Mouse (Mus musculus) stomach, embryonic 15.5 days (tissue): Measurements from ENCODE around the gene Fbxl21. TPM values are rescaled to one million over a fixed set of nuclear protein-coding genes. Genes with fewer than 3 reads are reported as not detected.

Experiments
- ATAC-seq: fragments of 200-750 bp; cut with Nextera tagmentation; 2 replicates; pipeline ENCODE4 v1.8.0; 2017; ENCODE audit warnings: low read depth, moderate number of reproducible peaks, moderate TSS enrichment; ENCODE audit not compliant: insufficient read depth, low FRiP score
- H3K27ac ChIP-seq: fragments of 300-500 bp; sonication (generic); 2 replicates; pipeline ENCODE4 v1.5.1; 2015; ENCODE audit warnings: mild to moderate bottlenecking, inconsistent platforms
- H3K27me3 ChIP-seq: fragments of 300-500 bp; sonication (generic); replicated peaks from 2 replicates; pipeline ENCODE4 v1.6.1; 2015; ENCODE audit warnings: inconsistent platforms
- H3K36me3 ChIP-seq: fragments of 300-500 bp; sonication (generic); 2 replicates; pipeline ENCODE4 v1.6.1; 2015; ENCODE audit warnings: inconsistent platforms
- H3K4me1 ChIP-seq: fragments of 300-500 bp; sonication (generic); 2 replicates; pipeline ENCODE4 v1.6.1; 2015; ENCODE audit warnings: inconsistent platforms
- H3K4me2 ChIP-seq: fragments of 300-500 bp; sonication (generic); 2 replicates; pipeline ENCODE4 v1.6.1; 2015; ENCODE audit warnings: mild to moderate bottlenecking, inconsistent platforms
- H3K4me3 ChIP-seq: fragments of 300-500 bp; sonication (generic); replicated peaks from 2 replicates; pipeline ENCODE4 v1.5.1; 2015; ENCODE audit warnings: inconsistent platforms
- H3K9ac ChIP-seq: fragments of 300-500 bp; sonication (generic); 2 replicates; pipeline ENCODE4 v1.6.1; 2015; ENCODE audit warnings: inconsistent platforms
- H3K9me3 ChIP-seq: fragments of 300-500 bp; sonication (generic); 2 replicates; pipeline ENCODE4 v1.6.1; 2016; ENCODE audit warnings: inconsistent platforms
- WGBS: fragments of 180-500 bp; shearing (Covaris S2); methylation state at CpG from one replicate; pipeline ENCODE4 v1.1.7; 2015; 5-methylcytosine and 5-hydroxymethylcytosine counted together
- polyA plus RNA-seq: library from polyadenylated mRNA; unstranded; fragments of >200 nt; fragmentation: Nextera tagmentation; extraction: Ambion mirVana; gene quantifications from 2 replicates; pipeline ENCODE4 v1.2.1, GENCODE M21; 2015

The Fbxl21 gene
- polyA plus RNA-seq, 1 experiment from 2014 or later = 2.5 TPM

DNA sequence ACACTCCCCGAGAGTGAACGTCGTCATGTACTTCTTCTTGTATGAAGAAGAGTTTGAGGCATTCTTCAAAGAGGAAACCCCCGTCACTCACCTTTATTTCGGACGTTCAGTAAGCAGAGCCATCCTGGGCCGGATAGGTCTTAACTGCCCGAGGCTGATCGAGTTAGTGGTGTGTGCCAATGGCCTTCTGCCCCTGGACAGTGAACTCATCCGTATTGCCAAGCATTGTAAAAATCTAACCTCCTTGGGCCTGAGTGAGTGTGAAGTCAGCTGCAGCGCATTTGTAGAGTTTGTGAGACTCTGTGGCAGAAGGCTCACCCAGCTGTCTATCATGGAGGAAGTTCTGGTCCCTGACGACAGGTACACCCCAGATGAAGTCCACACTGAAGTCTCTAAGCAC lies 14.8 kb downstream of the Fbxl21 start:
- Histone ChIP-seq H3K27ac (no peak overlapping the region), H3K9ac (no peak overlapping the region), H3K36me3 (no peaks in the 10 kb centered on the region), H3K27me3 (no peaks in the 10 kb centered on the region), H3K4me1 (no peaks in the 10 kb centered on the region), H3K9me3 (no peaks in the 10 kb centered on the region; the same call in 1 of the 2 replicates), H3K4me2 (no peak overlapping the region), H3K4me3 (no peak overlapping the region)
- whole genome bisulfite sequencing = 86% methylated on average over 12 of the region's 12 CpGs
- ATAC-seq = no peak

DNA sequence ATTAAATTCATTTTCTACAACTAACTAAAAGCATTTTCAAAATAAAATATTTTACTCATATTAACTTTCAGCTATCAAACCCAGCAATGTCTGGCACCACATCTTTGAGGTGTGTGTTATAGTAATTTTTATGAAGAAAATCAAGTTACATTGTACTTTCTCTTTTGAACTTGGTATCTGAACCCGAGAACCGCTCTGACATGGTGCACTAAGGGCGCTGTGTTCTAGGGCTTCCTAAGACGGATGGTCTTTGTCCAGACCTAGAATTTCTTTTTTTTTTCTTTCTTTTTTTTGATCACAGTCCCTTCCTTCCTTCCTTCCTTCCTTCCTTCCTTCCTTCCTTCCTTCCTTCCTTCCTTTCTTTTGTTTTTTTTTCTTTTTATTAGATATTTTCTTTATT lies 17.6 kb downstream of the Fbxl21 start:
- no peaks in the 10 kb centered on the region for H3K36me3 ChIP-seq
- H3K27ac ChIP-seq = no peak overlapping the region
- H3K9me3 ChIP-seq = no peaks in the 10 kb centered on the region; the same call in 1 of the 2 replicates
- no peak overlapping the region for H3K9ac ChIP-seq
- no peaks in the 10 kb centered on the region for H3K4me1 ChIP-seq
- no peak overlapping the region for H3K4me3 ChIP-seq
- no peak overlapping the region for H3K4me2 ChIP-seq
- no peak for ATAC-seq
- H3K27me3 ChIP-seq = no peaks in the 10 kb centered on the region
- 92% methylated on average over 4 of the region's 4 CpGs for WGBS

- Histone ChIP-seq H3K27me3 (no peaks in the 10 kb centered on the region), H3K36me3 (no peaks in the 10 kb centered on the region), H3K27ac (no peak overlapping the region), H3K4me3 (no peak overlapping the region), H3K9me3 (no peaks in the 10 kb centered on the region), H3K4me1 (no peaks in the 10 kb centered on the region), H3K9ac (no peak overlapping the region), H3K4me2 (no peak overlapping the region)
- ATAC-seq = no peak
- 77% methylated on average over 9 of the region's 9 CpGs for WGBS
Measured at GRCm38 (mm10) chr13:56543805-56544204, 21.5 kb downstream of the Fbxl21 start.

DNA sequence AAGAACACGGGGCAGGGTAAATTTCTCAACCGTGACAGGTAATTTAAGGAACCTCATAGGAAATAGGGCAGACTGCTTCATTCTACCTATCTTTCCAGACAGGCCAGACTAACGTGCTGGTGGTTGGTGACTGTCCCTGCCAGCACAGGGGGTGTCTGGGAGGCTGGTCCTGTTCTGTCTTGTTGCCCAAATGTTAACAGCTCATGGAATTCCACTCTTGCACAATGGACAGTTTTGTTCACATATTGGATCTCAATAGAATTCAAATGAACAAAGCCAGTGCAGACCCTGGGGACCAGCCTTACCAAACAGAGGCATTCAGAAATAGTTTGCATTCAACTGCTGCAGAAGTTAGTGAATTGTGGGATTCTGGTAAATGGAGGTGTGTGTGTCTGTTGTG lies 22.7 kb downstream of the Fbxl21 start:
- WGBS = 73% methylated on average over 3 of the region's 3 CpGs
- no peak overlapping the region for H3K9ac ChIP-seq
- H3K4me3 ChIP-seq = no peak overlapping the region
- no peak overlapping the region for H3K27ac ChIP-seq
- no peaks in the 10 kb centered on the region for H3K36me3 ChIP-seq
- ATAC-seq = no peak
- no peak overlapping the region for H3K4me2 ChIP-seq
- no peaks in the 10 kb centered on the region for H3K9me3 ChIP-seq
- H3K4me1 ChIP-seq = peaks cover 5% of the 10 kb centered on the region; the same call in 1 of the 2 replicates
- H3K27me3 ChIP-seq = no peaks in the 10 kb centered on the region

DNA sequence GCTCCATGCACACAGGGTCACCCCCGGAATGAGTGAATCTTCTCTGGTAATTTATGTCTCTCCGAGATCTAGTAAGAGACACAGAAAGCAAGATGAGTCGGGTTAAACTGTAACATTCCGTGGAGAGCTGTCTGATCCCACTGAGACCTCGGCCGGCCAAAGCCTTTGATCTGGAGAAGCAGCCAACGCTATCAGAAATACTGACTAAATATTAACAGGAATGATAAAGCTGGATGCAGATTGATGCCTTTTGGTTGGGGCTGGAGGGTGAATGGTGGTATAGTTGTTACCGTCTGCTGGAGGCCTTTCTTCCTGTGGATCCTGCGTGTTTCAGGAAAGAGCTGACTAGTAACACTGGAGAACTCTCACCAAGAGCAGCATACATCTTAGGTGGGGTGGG lies 26.1 kb downstream of the Fbxl21 start, which contains the start of gene Lect2:
Lect2 (minus strand) TSS at position 102 of the 400 bp plus-strand sequence.
- Histone ChIP-seq H3K27ac (no peak within 1 kb of the TSS), H3K36me3 (no peaks in the 10 kb centered on the region), H3K27me3 (no peaks in the 10 kb centered on the region), H3K9ac (no peak within 1 kb of the TSS), H3K4me1 (peaks cover 5% of the 10 kb centered on the region; the same call in 1 of the 2 replicates), H3K9me3 (no peaks in the 10 kb centered on the region), H3K4me2 (no peak within 1 kb of the TSS), H3K4me3 (no peak within 1 kb of the TSS)
- ATAC-seq = no peak
- 60% methylated on average over 9 of the region's 9 CpGs for WGBS

GRCm38 (mm10) chr13:56549364-56549763 lies 27.1 kb downstream of the Fbxl21 start:
- H3K27me3 ChIP-seq = no peaks in the 10 kb centered on the region
- no peak overlapping the region for H3K9ac ChIP-seq
- ATAC-seq = no peak
- H3K4me1 ChIP-seq = peaks cover 5% of the 10 kb centered on the region; the same call in 1 of the 2 replicates
- 49% methylated on average over 4 of the region's 4 CpGs for WGBS
- no peak overlapping the region for H3K4me2 ChIP-seq
- H3K27ac ChIP-seq = no peak overlapping the region
- no peaks in the 10 kb centered on the region for H3K9me3 ChIP-seq
- no peak overlapping the region for H3K4me3 ChIP-seq
- H3K36me3 ChIP-seq = no peaks in the 10 kb centered on the region

GRCm38 (mm10) chr13:56550574-56550973 lies 28.3 kb downstream of the Fbxl21 start:
- Histone ChIP-seq H3K9me3 (no peaks in the 10 kb centered on the region), H3K27me3 (no peaks in the 10 kb centered on the region), H3K4me1 (peaks cover 5% of the 10 kb centered on the region; the same call in 1 of the 2 replicates), H3K27ac (no peak overlapping the region), H3K36me3 (no peaks in the 10 kb centered on the region), H3K9ac (no peak overlapping the region), H3K4me3 (no peak overlapping the region), H3K4me2 (no peak overlapping the region)
- WGBS = 47% methylated on average over 1 of the region's 1 CpGs
- ATAC-seq = no peak

- Histone ChIP-seq H3K4me2 (no peak overlapping the region), H3K36me3 (no peaks in the 10 kb centered on the region), H3K4me1 (peaks cover 5% of the 10 kb centered on the region; the same call in 1 of the 2 replicates), H3K9me3 (no peaks in the 10 kb centered on the region), H3K27ac (no peak overlapping the region), H3K9ac (no peak overlapping the region), H3K27me3 (no peaks in the 10 kb centered on the region), H3K4me3 (no peak overlapping the region)
- WGBS = 84% methylated on average over 6 of the region's 6 CpGs
- no peak for ATAC-seq
Measured at GRCm38 (mm10) chr13:56551661-56552060, 29.4 kb downstream of the Fbxl21 start.

DNA sequence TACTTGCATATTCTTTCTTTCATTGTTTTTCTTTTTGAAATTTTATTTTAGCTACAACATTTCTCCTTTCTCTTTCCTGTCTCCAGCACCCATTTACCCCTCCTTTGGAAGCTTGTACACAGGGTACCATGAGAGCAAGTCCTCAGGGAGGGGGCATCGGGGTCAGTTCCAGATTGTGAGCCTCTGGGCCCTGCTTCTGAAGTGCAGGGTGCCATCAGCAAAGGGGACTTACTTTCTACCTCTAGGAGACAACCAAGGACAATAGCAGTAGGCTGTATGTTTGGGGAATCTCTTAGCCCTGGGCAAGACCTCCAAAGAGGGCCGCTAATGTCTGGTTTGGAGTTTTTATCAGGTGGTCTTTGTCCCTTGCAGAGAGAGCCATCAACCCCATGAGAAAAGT lies 31.7 kb downstream of the Fbxl21 start:
- 41% methylated on average over 2 of the region's 2 CpGs for WGBS
- Histone ChIP-seq H3K4me1 (peaks cover 5% of the 10 kb centered on the region; the same call in 1 of the 2 replicates), H3K9ac (no peak overlapping the region), H3K4me2 (no peak overlapping the region), H3K27ac (no peak overlapping the region), H3K27me3 (no peaks in the 10 kb centered on the region), H3K4me3 (no peak overlapping the region), H3K36me3 (no peaks in the 10 kb centered on the region), H3K9me3 (no peaks in the 10 kb centered on the region)
- ATAC-seq = no peak

DNA sequence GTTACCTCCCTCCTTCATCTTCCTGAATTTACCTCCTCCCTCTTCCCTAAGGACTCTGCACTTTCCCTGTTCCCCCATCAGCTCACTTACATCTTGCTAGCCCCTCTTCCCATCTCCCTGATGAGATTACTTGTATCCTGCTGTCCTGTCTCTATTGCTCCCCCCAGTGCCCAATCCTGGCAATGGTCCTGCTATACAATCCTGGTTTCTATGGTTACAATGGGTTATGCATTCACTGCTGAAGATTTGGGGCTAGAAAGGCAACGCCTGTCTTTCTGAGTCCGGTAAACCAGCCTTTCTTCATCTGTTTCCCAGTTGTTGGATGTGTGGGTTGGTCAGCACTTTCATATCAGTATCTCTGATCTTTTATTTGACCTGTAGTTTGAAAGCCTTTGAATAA lies 32.1 kb downstream of the Fbxl21 start:
- WGBS = 19% methylated on average over 2 of the region's 2 CpGs
- Histone ChIP-seq H3K4me3 (no peak overlapping the region), H3K27ac (no peak overlapping the region), H3K9me3 (no peaks in the 10 kb centered on the region), H3K9ac (no peak overlapping the region), H3K4me1 (peaks cover 3% of the 10 kb centered on the region; the same call in 1 of the 2 replicates), H3K4me2 (no peak overlapping the region), H3K27me3 (no peaks in the 10 kb centered on the region), H3K36me3 (no peaks in the 10 kb centered on the region)
- no peak for ATAC-seq

DNA sequence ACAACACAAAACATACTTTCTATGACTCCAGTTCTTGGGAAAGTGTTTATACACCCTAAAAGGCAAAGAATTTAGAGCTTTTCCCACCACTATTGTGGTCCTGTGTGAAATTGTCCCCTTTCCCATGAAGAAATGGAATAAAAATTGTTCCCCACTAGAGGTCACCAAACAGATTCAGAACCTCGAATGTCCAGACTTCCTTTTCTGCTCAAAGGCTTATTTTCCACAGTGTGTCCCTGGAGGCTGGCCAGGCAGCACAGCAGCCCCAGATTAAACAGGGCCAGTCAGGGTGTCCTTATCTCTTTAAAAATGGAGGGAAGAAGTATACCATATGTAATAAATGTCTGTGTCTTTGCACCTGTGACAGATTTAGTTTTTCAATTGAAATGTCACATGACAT lies 33.7 kb downstream of the Fbxl21 start:
- H3K9ac ChIP-seq = no peak overlapping the region
- H3K27ac ChIP-seq = no peak overlapping the region
- H3K27me3 ChIP-seq = no peaks in the 10 kb centered on the region
- H3K9me3 ChIP-seq = no peaks in the 10 kb centered on the region
- no peaks in the 10 kb centered on the region for H3K36me3 ChIP-seq
- 0% methylated on average over 1 of the region's 1 CpGs for WGBS
- no peak overlapping the region for H3K4me2 ChIP-seq
- 0 out of 2 replicates have a peak, but pooled peaks cover 2% of the 10 kb centered on the region for H3K4me1 ChIP-seq
- ATAC-seq = no peak; the same call in 1 of the 2 replicates
- no peak overlapping the region for H3K4me3 ChIP-seq

- Histone ChIP-seq H3K9me3 (no peaks in the 10 kb centered on the region), H3K4me2 (no peak overlapping the region), H3K4me1 (0 out of 2 replicates have a peak, but pooled peaks cover 2% of the 10 kb centered on the region), H3K36me3 (no peaks in the 10 kb centered on the region), H3K4me3 (no peak overlapping the region), H3K27ac (no peak overlapping the region), H3K9ac (no peak overlapping the region), H3K27me3 (no peaks in the 10 kb centered on the region)
- ATAC-seq = no peak
- WGBS = 63% methylated on average over 3 of the region's 3 CpGs
Measured at GRCm38 (mm10) chr13:56556701-56557100, 34.4 kb downstream of the Fbxl21 start.

- 60% methylated on average over 3 of the region's 3 CpGs for WGBS
Measured at GRCm38 (mm10) chr13:56558811-56559210, 36.5 kb downstream of the Fbxl21 start.

More at GRCm38 (mm10) chr13:56558811-56559210, 36.5 kb downstream of the Fbxl21 start:
- Histone ChIP-seq H3K27ac (no peak overlapping the region), H3K4me3 (no peak overlapping the region), H3K27me3 (no peaks in the 10 kb centered on the region), H3K9ac (no peak overlapping the region), H3K4me2 (no peak overlapping the region), H3K4me1 (peaks cover 5% of the 10 kb centered on the region; the same call in 1 of the 2 replicates), H3K9me3 (no peaks in the 10 kb centered on the region), H3K36me3 (no peaks in the 10 kb centered on the region)
- no peak for ATAC-seq
